Mouse (Mus musculus): ENCODE results near the gene Asna1.

Gene Asna1

GRCm38 (mm10) chr8:84987903-84988302 lies 37.2 kb downstream of the Asna1 start:
- no peak for DNase-seq

DNA sequence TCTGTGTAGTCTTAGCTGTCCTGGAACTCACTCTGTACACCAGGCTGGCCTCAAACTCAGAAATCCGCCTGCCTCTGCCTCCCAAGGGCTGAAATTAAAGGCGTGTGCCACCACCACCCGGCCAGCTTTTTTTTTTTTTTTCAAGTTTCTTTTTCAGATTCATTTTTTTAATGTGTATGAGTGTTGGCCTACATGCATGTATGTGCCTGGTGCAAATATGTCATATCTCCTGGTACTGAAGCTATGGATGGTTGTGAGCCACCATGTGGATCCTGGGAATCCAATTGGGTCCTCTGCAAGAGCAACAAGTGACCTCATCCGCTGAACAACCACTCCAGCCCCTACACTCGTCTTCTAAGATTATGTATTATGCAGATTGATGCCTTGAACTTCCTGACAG lies 37.7 kb downstream of the Asna1 start:
- DNase-seq, result no peak

- DNase-seq, result no peak
These were observed 38.6 kb downstream of the Asna1 start for GRCm38 (mm10) chr8:84986379-84986945.

- DNase-seq, result peak; percentile 93 to 96
These were observed 39.2 kb downstream of the Asna1 start for GRCm38 (mm10) chr8:84985684-84986378.

DNA sequence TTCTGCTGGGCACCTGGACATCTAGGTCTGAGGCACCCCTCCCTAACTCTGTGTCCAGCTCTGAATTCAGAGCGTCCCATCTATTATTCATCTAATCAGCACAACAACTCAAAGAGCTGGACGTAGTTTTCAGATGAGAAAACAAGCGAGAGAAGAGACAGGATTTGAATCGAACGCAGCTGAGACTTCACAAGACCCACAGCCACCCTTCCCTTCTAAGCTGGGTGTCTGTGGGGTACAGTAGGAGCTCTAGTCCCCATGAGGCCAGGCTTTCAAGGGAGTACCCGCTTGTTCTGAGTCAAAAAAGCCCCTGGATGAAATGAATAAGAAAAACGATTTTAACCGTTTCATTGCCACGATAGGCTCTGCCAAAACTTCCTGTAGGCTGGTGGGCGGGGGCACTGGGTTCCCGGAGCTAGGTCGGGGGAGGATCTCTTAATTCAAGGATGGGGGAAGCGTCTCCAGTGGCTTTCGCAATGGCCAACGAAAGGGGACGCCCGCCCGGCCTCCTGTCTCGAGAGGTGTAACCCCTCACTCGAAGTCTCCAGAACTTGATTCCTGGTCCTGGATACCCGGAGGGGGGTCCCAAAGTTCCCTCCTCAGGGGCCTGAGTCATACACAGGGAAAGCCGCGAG lies 39.9 kb downstream of the Asna1 start:
- peak in 1 of 2 experiments; percentile 71 for DNase-seq

- peak; percentile 87 to 90 for DNase-seq
These were observed 40.6 kb downstream of the Asna1 start for GRCm38 (mm10) chr8:84984294-84985048.

DNA sequence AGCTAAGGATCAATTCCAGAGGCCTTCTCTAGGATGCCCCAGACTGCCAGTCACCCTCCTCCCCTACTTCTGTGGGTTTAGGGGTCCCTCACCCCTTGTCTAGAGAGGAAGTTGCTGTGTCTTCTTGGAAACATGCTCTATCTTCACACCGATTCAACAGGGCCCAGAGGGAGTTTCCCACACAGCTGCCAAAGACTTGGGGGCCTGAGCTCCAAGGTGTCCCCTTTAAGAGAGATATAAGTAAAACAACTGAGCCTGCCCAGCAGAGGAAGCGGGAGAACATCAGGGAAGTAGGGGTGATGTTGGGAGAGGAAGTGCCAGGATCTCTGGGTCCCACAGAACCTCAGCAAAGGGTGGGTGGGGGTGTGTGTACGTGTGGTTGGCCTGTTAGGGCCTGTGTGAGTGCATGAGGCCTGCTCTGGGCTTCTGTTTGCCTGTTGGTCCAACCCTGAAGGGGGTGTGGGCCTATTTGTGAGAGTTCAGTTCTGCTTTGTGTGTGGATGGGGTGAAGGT lies 42.5 kb downstream of the Asna1 start:
- DNase-seq, result peak in 1 of 2 experiments; percentile 34

DNA sequence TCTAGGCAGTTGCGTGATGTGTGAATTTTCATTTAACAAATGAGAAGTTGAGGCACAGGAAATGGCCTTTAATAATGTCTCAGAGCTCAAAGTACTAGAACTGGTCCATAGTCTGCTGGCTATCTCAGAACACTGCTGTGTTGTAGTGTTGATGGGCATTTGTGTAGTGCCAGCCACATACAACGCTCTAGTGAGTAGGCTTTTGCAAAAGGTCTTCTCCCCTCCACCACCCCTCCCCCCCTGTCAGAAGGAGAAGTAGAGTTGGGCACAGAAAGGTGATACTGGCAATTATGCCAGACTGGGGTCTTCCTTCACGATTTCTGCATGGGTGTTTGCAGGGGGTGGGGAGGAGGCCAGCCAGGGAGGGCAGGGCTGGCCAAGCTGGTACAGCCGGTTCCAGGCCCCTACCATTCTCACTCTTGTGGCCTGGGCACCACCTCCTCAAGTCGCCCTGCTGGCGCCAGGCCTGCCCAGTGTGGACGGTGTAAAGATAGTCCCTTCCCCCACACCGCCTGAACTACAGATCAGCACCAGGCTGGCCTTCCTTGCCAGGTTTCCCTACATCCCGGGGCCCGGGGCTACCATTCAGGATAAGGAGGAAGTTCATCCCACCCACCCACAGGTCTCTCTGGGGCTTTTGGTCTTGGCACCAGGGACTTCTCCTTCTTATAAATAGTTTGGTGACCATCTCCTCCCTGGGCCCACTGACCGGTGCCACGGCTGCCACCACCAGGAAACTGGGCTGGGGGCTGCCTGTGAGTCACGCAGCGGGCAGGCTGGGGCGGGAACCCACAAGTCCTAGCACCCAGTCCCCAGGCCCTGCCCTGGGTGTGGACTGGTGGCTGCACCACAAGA lies 43.2 kb downstream of the Asna1 start:
- peak; percentile 81 to 88 for DNase-seq

GRCm38 (mm10) chr8:84980622-84981358 lies 44.3 kb downstream of the Asna1 start:
- peak; percentile 88 to 92 for DNase-seq

DNA sequence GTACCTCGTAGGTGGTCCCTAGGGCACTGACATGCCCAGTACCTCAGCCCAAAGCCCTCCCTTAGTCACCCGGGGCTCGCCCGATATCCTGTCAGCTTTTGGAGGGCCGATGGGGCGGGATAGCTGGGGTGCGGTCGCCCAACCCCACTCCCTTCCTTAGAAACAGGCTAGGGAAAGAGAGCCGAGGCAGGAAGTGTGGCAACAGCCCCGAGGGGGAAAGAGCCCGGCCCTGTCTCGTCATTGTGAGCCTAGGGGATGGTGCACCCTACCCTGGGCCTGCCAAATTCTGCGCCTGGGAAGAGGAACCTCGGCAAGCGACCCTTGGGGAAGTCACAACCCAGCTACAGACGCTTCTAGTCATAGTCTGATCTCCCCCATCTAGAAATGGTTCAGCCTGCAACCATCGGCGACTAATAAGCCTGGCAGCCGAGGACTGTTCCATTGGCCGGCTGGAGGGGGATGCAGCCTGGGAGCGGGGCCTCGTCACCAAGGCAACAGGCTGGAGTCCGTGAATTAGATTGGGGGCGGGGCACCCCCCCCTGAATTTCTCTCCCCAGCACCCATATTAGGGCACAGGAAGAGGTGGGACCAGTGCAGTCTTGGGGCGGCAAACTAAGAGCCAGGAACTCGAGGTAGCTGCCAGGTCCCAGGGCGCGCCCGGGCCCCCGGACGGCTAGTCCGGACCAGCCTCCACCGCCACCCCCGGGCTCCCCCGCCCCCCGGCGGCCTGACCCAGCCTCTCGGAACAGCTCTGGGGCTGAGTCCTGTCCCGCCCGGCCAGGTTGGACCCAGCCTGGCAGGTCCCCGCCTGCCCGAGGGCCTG lies 45.3 kb downstream of the Asna1 start:
- DNase-seq, result peak; percentile 96 to 97

GRCm38 (mm10) chr8:84978248-84978940 lies 46.7 kb downstream of the Asna1 start, which contains the start of gene Junb:
TSS of gene Junb (minus strand) at chr8:84978718.
- peak; percentile 98 for DNase-seq

- peak; percentile 72 to 81 for DNase-seq
These were observed 47.4 kb downstream of the Asna1 start for GRCm38 (mm10) chr8:84977435-84978247.

- DNase-seq, result no peak
These were observed 48.2 kb downstream of the Asna1 start for GRCm38 (mm10) chr8:84976763-84977434.

DNA sequence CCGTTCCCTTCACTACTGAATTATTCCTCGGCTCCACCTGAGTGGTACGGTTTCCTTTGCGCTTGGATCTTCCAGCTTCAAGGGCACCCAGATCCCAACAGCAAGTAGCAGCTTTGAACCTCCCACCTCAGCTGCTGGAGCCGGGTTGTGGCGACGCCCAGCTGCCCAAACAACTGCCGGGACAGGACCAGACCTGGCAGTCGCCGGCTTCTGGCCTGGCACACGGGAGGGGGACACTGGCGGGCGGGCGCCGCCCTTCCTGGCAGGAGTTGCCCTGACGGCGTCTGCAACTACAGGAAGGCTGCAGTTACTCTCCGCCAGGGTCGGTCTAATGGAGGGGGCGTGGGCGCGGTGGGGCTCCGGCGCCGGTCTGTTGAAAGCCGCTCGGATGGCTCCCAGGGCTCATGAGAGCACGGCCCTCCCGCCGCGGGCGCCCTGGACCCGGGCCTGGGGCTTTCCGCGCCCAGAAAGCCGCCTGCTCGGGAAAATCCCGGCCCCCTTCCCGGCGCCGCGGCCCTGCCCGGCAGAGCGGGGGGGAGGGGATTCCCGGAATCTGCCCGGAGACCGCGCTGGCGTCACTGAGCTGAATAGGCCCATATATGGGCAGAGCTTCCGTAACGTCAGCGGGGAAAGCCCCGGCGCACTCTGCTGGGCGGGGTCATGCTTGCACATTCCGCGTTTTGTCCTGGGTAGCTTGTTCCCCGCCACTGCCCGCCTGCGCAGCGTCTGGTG lies 48.9 kb downstream of the Asna1 start:
- DNase-seq, result peak; percentile 97 to 98

GRCm38 (mm10) chr8:84975434-84975833 lies 49.6 kb downstream of the Asna1 start:
- DNase-seq, result peak; percentile 79 to 83

DNA sequence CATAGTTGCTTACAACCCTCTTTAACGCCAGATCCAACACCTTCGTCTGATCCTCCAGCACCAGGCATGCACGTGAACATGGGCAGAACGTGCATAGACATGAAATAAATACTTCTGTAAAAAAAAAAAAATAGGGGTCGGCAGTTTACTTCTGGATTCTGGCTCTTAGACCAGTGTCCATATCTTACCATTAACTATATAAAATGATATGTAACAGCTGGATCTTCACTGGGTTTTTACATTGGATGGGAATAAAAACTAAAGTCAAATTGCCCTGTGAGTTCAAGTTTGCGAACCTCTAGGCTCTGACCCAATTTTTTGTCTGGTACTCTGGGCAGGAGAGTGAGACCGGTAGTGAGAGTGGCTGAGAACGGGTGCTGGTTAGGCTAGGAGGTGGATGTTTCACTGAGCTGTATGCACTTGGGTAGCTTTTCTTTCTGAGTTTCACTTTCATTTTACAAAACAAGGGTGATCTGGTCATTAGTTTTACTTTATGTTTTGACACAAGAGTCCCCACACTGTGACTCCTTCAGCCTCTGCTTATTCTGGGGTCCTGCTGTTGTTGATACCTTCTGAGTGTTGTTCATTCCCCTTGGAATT lies 50.4 kb downstream of the Asna1 start:
- DNase-seq, result no peak

Data from lung, adult 18-20 months (tissue).